Mouse (Mus musculus) B cell, adult 2 months (primary cell): Measurements from ENCODE around the gene Rdm1.
A peak's percentile ranks its signal among the peaks of the same experiment; 100 is the strongest.

Source experiments
- DNase-seq, 2 experiments: peaks; one replicate each; pipeline ENCODE4 v3.0.0; 2022

Rdm1 gene

GRCm38 (mm10) chr11:101657886-101658750 is 31.1 kb downstream of the Rdm1 start:
- peak; percentile 89 to 91 for DNase-seq

GRCm38 (mm10) chr11:101658751-101659558 is 32.0 kb downstream of the Rdm1 start:
- peak; percentile 78 to 80 for DNase-seq

GRCm38 (mm10) chr11:101661191-101661590 is 34.2 kb downstream of the Rdm1 start:
- DNase-seq, result no peak

GRCm38 (mm10) chr11:101661786-101662185 is 34.8 kb downstream of the Rdm1 start:
- no peak for DNase-seq

- no peak for DNase-seq
Observed at GRCm38 (mm10) chr11:101663229-101664027, 36.4 kb downstream of the Rdm1 start.

GRCm38 (mm10) chr11:101664825-101665635 is 38.0 kb downstream of the Rdm1 start, which contains the start of gene Arl4d:
Gene Arl4d, plus strand, starts transcription at chr11:101665541.
- peak; percentile 93 to 95 for DNase-seq

- no peak for DNase-seq
Observed at GRCm38 (mm10) chr11:101665636-101665992, 38.6 kb downstream of the Rdm1 start.

GRCm38 (mm10) chr11:101666626-101667345 is 39.8 kb downstream of the Rdm1 start:
- DNase-seq, result no peak

- DNase-seq, result no peak
Observed at GRCm38 (mm10) chr11:101667871-101668532, 41.0 kb downstream of the Rdm1 start.

- DNase-seq, result no peak
Observed at GRCm38 (mm10) chr11:101668546-101669261, 41.7 kb downstream of the Rdm1 start.

GRCm38 (mm10) chr11:101670334-101670733 is 43.3 kb downstream of the Rdm1 start:
- no peak for DNase-seq

GRCm38 (mm10) chr11:101671255-101671654 is 44.3 kb downstream of the Rdm1 start:
- no peak for DNase-seq

GRCm38 (mm10) chr11:101673010-101673642 is 46.1 kb downstream of the Rdm1 start:
- DNase-seq, result no peak

- DNase-seq, result no peak
Observed at GRCm38 (mm10) chr11:101674106-101674505, 47.1 kb downstream of the Rdm1 start.

- no peak for DNase-seq
Observed at GRCm38 (mm10) chr11:101675349-101675748, 48.4 kb downstream of the Rdm1 start.

GRCm38 (mm10) chr11:101677655-101678054 is 50.7 kb downstream of the Rdm1 start:
- no peak for DNase-seq

- no peak for DNase-seq
Observed at GRCm38 (mm10) chr11:101678770-101679169, 51.8 kb downstream of the Rdm1 start.

GRCm38 (mm10) chr11:101679907-101680306 is 52.9 kb downstream of the Rdm1 start:
- no peak for DNase-seq

- no peak for DNase-seq
Observed at GRCm38 (mm10) chr11:101680634-101681325, 53.8 kb downstream of the Rdm1 start.
